Mouse (Mus musculus) heart, postnatal 14 days (tissue): ENCODE measurements around the gene Gramd4. TPM values are rescaled to one million over a fixed set of nuclear protein-coding genes. Genes with fewer than 3 reads are reported as not detected.
"Not testable (repeated sequence)": the region's sequence is repeated elsewhere in the genome, so short reads cannot be mapped to it uniquely, and the experiment has no call there.

ENCODE experiments used
- DNase-seq, 2 experiments: peaks; one replicate each; pipeline ENCODE4 v3.0.0; 2021 to 2022
- intact Hi-C: fragments of 180-260 bp; cut with DNase I; formaldehyde crosslinking; loops from one replicate; pipeline ENCODE4 v1.15.1; 2025
- total RNA-seq, 2 experiments: library from RNA; stranded (reverse); gene quantifications; 2 replicates each; pipeline ENCODE4 v1.2.3; 2021

Gramd4 gene
- total RNA-seq, 2 experiments from 2014 or later, result 32.4 to 35.0 TPM

- intact Hi-C loops, result no loop called here
These were observed 111.7 kb downstream of the Gramd4 start for GRCm38 (mm10) chr15:86168941-86169816.

DNA sequence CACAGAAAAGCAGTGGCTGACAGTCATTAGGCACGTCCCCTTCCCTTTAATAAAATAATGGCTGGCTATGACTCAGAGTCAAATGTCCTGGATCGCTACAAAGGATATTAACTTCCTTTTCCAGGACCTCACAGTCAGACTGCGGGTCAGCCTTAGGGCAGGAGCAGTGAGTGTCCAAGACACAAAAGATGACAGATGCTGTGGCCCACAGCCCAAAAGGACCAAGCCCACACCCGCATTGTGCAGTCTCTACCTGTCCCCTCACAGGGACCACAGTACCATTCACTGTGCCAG lies 112.3 kb downstream of the Gramd4 start:
- no peak for DNase-seq
- intact Hi-C loops, result loop anchor here (5.0 kb wide), 1 partner anchor 43 kb away; the partner anchor contains the start of gene Tbc1d22a

More at GRCm38 (mm10) chr15:86168941-86169816, 111.7 kb downstream of the Gramd4 start:
- DNase-seq, result no peak

- intact Hi-C loops, result loop anchor here (5.0 kb wide), 1 partner anchor 41 kb away; the partner anchor contains the start of gene Tbc1d22a
These were observed 113.8 kb downstream of the Gramd4 start for GRCm38 (mm10) chr15:86171316-86171715.

GRCm38 (mm10) chr15:86172124-86172523 lies 114.6 kb downstream of the Gramd4 start:
- DNase-seq, result peak; percentile 58 to 72
- intact Hi-C loops, result loop anchor here (5.0 kb wide), 1 partner anchor 40 kb away; the partner anchor contains the start of gene Tbc1d22a

More at GRCm38 (mm10) chr15:86171316-86171715, 113.8 kb downstream of the Gramd4 start:
- no peak for DNase-seq

- intact Hi-C loops, result loop anchor here (5.0 kb wide), 1 partner anchor 40 kb away; the partner anchor contains the start of gene Tbc1d22a
- no peak for DNase-seq
These were observed 115.0 kb downstream of the Gramd4 start for GRCm38 (mm10) chr15:86172526-86172925.

DNA sequence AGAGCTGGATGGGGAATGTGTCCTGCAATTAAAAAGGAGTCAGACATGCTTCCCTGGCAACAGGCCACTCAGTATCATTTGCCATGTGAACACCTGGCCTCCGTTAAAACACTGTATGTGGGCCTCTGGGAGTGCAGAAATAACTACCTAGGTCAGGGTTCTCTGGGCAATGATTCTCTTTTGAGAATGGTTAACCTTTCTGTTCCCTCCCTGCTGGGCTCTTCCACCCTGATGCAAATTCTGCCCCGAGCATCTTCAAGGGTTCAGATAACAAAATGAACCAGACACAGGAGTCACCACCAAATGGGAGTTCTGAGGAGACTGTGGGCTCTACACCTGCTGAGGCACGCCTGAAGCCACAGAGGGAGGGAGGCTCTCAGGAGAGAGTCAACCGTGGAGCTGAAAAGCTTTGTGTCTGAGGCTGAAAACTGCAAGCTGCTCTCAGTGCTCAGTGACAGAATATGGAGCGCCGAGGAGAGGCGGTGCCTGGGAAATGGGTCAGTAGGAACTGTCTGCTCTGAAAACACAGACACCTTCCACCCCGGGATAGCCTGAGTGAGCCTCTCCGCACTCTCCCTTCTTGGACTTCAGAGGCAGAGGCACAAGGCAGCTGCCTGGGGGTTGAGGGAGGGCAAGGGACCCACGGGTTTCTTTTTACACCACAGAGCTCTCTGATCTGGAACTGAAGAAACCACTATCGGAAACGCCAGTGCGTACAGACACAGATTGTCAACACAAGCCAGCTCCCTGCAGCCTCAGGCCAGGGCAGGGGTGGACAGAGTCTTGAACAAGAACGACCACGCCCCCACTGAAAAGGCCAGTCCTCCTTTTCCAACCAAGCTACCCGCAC lies 115.9 kb downstream of the Gramd4 start:
- no peak for DNase-seq
- intact Hi-C loops, result loop anchor here (5.0 kb wide), 1 partner anchor 39 kb away; the partner anchor contains the start of gene Tbc1d22a

DNA sequence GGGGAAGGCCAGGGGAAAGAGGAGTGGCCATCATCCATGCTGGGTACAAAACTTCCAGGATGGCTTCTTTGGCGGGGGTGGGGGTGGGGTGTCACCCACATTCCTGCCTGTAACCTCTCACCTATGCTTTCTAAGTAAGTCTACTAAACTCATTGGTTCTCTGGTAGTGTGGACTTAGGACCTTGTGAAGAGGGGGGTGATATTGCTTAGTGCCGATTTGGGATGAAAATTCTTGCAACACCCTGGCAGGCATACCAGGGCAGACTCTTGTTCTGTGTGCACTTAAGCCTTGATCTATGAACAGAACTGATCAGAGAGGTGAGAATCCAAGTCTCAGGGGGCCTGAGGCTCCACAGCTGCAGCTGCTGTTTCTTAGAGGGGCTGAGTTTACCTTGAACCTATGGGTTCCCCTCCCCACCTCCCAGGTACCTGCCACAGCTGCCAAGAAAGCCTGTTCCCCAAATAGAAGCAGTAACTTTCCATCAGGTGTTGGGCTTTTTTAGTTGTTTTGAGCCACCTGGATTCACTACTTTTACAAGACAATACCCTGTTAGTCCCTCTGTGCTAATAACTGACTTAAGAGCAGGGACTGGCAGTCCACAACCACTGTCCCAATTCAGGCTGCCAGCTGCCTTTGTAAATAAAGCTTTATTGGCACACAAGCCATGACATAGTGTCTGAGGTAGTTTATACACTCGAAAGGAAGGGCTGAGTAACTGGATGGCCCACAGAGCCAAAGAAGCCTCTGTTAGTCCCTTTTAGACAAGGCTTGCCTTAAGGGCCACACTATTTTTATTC lies 118.0 kb downstream of the Gramd4 start:
- intact Hi-C loops, result no loop called here
- no peak for DNase-seq

GRCm38 (mm10) chr15:86176166-86176565 lies 118.7 kb downstream of the Gramd4 start:
- DNase-seq, result no peak
- intact Hi-C loops, result no loop called here

DNA sequence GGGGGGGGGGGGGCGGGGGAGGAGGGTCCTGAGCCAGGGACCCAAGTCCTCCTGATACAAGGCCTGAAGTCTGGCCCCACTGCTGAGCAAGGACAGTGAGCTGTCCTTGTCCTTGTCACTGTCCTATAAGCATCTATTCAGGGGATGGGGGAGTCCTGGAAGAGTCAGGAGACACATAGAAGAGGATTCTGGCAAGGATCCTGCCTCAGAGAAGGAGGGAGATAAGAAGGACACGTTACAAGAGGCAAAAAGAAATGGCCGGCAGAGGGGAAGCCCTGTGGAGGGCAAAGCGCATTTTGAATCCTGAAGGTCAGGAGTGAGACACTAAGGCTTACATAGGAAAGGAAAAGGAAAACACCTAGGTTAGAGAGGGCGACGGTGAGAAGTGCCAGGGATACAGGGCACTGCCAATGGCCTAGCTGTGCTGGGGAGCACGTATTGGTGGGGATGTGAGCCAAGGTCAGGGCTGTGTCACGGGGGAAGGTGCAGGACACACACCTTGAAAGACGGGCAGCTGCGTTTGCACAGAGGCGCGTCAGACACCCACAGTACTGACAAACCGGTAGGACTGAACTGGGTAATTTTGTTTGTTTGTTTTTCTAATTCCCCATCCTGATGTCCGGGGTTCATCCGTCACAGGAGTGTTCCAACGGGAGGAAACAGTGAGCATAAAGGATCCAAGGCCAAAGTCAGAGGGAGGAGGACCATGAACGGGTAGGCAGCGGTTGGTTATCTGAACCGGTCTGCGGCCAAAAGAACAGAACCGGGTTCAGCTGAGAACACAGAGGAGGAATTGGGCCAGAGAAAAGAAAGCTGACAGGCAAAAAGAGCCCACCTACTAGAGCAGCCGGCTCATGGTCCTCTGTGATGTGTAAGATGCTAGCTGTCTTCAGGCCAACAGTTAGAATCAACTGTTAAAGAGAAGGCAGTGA lies 119.5 kb downstream of the Gramd4 start:
- intact Hi-C loops, result no loop called here
- no peak for DNase-seq

DNA sequence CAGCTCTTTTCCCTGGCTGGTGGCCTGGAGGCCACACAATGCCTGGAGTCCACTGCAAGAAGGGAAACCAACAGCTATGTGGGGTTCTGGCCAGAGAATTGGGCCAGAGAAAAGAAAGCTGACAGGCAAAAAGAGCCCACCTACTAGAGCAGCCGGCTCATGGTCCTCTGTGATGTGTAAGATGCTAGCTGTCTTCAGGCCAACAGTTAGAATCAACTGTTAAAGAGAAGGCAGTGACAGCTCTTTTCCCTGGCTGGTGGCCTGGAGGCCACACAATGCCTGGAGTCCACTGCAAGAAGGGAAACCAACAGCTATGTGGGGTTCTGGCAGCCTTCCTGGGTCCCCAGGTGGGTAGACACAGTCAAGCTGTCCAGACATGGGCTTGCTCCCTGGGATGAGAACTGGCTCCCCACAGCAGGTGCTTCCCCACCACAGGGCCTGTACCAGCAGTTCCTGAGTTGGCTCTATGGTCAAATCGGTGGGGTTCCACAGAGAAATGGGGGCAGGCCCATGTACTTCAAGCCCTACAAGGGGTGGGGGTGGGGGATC lies 120.3 kb downstream of the Gramd4 start:
- DNase-seq, intact Hi-C loops: not testable (repeated sequence)

DNA sequence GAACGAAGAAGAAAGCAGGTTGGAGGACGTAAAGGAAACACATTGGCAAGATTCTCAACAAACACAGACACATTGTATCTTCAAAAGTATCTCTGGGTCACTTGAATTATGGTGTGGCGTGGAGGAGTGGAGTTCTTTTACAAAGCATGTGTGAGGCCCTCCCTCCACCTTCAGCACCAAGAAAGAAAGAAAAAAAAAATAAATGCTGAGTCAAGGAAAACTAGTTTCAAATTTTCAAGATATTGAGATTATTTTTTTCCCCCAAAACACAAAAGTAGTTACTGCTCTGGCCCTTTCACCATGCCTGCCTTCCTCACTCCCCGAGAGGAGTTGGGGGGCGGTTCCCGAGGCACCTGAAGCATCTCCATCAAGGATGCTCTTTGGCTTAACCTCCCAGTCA lies 121.1 kb downstream of the Gramd4 start:
- intact Hi-C loops, result no loop called here
- no peak for DNase-seq

DNA sequence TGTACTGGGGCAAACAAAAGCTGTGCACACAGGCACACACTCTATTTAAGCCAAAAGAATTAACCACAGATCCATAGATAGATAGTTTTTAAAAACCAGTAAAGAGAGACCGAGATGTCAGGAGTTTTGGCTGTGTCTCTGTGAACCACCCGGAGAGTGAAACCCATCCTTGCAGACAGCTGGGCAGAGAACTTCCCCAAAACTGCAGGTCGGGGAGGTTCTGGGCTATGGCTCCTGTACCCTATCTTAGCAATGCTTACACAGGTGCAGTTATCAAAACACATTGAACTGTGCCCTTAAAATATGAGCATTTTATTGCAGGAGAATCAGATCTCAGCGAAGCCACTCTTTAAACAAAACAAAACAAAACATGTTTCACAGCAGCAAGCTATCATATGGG lies 122.9 kb downstream of the Gramd4 start:
- DNase-seq, result no peak
- intact Hi-C loops, result no loop called here

GRCm38 (mm10) chr15:86181321-86181720 lies 123.8 kb downstream of the Gramd4 start:
- intact Hi-C loops, result not testable (repeated sequence)

GRCm38 (mm10) chr15:86181941-86182439 lies 124.5 kb downstream of the Gramd4 start:
- DNase-seq, result peak; percentile 57 to 72
- intact Hi-C loops, result no loop called here

More at GRCm38 (mm10) chr15:86181321-86181720, 123.8 kb downstream of the Gramd4 start:
- DNase-seq, result not testable (repeated sequence)

DNA sequence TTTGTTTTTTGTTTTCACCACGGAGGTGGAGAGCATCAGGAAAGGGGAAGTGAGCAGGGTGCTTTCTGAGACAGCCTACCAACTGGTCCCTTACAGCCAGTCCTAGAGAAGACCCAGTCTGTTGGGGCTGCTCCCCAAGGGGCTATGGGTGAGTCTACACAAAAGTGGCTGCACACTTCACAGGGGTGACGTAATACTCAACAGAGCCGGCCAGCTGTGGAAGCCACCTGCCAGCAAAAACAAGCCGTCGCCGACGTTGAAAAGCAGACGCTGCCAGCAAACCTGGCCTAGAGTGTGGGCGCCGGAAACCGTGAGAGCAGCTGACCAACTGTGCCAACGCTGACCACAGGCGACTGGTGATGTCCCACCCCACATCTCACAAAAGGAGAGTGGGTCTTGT lies 125.2 kb downstream of the Gramd4 start:
- peak; percentile 72 to 75 for DNase-seq
- intact Hi-C loops, result no loop called here

- no peak for DNase-seq
- intact Hi-C loops, result no loop called here
These were observed 126.0 kb downstream of the Gramd4 start for GRCm38 (mm10) chr15:86183484-86183883.

GRCm38 (mm10) chr15:86184071-86184470 lies 126.6 kb downstream of the Gramd4 start:
- DNase-seq, result no peak
- intact Hi-C loops, result no loop called here

GRCm38 (mm10) chr15:86184851-86185688 lies 127.6 kb downstream of the Gramd4 start:
- DNase-seq, result peak in 1 of 2 experiments; percentile 65
- intact Hi-C loops, result no loop called here
